Mouse (Mus musculus): ENCODE results near the gene Med1.

Med1 gene

GRCm38 (mm10) chr11:98148551-98149301 is 44.4 kb downstream of the Med1 start:
- DNase-seq (ENCODE audit: low spot score): no peak

- DNase-seq (ENCODE audit: low spot score): no peak
Observed at GRCm38 (mm10) chr11:98145856-98146255, 47.2 kb downstream of the Med1 start.

- no peak for DNase-seq (ENCODE audit: low spot score)
Observed at GRCm38 (mm10) chr11:98142545-98142944, 50.5 kb downstream of the Med1 start.

GRCm38 (mm10) chr11:98138894-98139293 is 54.2 kb downstream of the Med1 start:
- no peak for DNase-seq (ENCODE audit: low spot score)

- DNase-seq (ENCODE audit: low spot score): no peak
Observed at GRCm38 (mm10) chr11:98137836-98138235, 55.3 kb downstream of the Med1 start.

- DNase-seq (ENCODE audit: low spot score): no peak
Observed at GRCm38 (mm10) chr11:98134951-98135350, 58.1 kb downstream of the Med1 start.

- DNase-seq (ENCODE audit: low spot score): no peak
Observed at GRCm38 (mm10) chr11:98123424-98123823, 69.7 kb downstream of the Med1 start.

- no peak for DNase-seq (ENCODE audit: low spot score)
Observed at GRCm38 (mm10) chr11:98114363-98114762, 78.7 kb downstream of the Med1 start.

GRCm38 (mm10) chr11:98113504-98113903 is 79.6 kb downstream of the Med1 start:
- no peak for DNase-seq (ENCODE audit: low spot score)

- DNase-seq (ENCODE audit: low spot score): no peak
Observed at GRCm38 (mm10) chr11:98109706-98110105, 83.4 kb downstream of the Med1 start.
